Mouse (Mus musculus): ENCODE measurements around the gene Adam30. TPM values are rescaled to one million over a fixed set of nuclear protein-coding genes. Genes with fewer than 3 reads are reported as not detected.
"Not testable (repeated sequence)": the region's sequence is repeated elsewhere in the genome, so short reads cannot be mapped to it uniquely, and the experiment has no call there.

Gene Adam30
- not detected in 2 replicates for polyA plus RNA-seq (2015; fragmentation: Nextera tagmentation; extraction: Ambion mirVana)

DNA sequence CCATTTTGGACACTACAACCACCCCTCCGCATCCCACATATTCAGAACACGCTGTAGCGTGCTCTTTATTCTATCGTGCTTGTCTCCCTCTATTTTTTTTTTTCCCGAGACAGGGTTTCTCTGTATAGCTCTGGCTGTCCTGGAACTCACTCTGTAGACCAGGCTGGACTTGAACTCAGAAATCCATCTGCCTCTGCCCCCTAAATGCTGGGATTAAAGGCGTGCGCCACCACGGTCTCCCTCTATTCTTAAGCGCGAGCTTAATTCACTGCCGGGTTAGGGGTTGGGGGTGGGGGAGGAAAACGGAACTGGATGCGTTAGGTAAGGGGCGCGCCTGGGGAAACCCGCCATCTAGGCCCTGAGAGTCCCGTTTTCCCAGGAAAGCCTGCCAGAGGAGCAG lies at the start of gene Adam30:
TSS of gene Adam30 (plus strand) at position 301 of the 400 bp plus-strand sequence.
- Histone ChIP-seq H3K9ac (no peak within 1 kb of the TSS), H3K4me1 (replicated peaks) (0 out of 2 replicates have a peak, but pooled peaks cover 5% of the 10 kb centered on the region), H3K9me3 (replicated peaks) (no peaks in the 10 kb centered on the region), H3K36me3 (no peaks in the 10 kb centered on the region), H3K27ac (no peak within 1 kb of the TSS), H3K4me3 (no peak within 1 kb of the TSS), H3K4me2 (no peak within 1 kb of the TSS), H3K27me3 (no peaks in the 10 kb centered on the region)
- WGBS = 84% methylated on average over 17 of the region's 17 CpGs
- ATAC-seq (replicated peaks; ENCODE audit: insufficient number of reproducible peaks, insufficient read depth, low FRiP score, low read depth) = no peak

DNA sequence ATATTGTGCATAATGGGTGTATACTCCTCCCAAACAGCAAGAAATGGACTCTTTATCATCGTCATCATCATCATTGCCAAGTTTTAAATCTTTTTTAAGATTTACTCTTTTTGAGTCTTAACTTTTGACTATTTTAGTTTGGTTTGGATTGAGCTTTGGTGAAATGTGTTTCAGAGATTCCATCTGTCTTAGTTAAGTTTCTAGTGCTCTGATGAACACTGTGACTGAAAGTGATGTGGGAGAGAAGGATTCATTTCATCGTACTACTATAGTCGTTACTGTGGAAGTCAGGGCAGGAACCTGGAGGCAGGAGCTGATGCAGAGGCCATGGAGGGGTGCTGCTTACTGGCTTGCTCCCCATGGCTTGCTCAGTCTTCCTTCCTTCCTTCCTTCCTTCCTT lies 42.2 kb upstream of the Adam30 start:
- H3K27ac ChIP-seq = no peak overlapping the region
- H3K9me3 ChIP-seq (replicated peaks) = no peaks in the 10 kb centered on the region
- no peak overlapping the region for H3K4me2 ChIP-seq
- ATAC-seq (replicated peaks; ENCODE audit: insufficient number of reproducible peaks, insufficient read depth, low FRiP score, low read depth) = no peak
- H3K36me3 ChIP-seq = peaks cover 82% of the 10 kb centered on the region
- H3K9ac ChIP-seq = no peak overlapping the region
- WGBS = 90% methylated on average over 3 of the region's 3 CpGs
- no peaks in the 10 kb centered on the region for H3K27me3 ChIP-seq
- no peak overlapping the region for H3K4me3 ChIP-seq
- H3K4me1 ChIP-seq (replicated peaks) = no peaks in the 10 kb centered on the region

DNA sequence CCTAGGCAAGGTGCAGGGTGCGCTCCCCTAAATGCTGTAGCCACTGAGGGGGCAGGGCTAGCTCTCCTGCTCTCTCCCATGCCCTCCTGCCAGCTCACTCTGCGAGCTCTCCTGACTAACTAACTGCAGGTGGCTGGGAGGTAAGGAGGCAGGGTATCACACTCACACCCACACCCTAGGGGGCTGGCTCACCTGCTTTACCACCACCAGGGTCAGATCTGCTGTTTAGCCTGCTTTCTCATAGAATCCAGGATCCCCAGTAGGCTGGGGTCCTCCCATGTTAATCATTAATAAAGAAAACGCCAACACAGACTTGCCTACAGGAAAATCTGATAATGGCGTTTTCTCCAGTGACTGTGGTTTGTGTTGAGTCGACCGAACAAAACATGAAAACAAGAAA lies 41.1 kb upstream of the Adam30 start:
- Histone ChIP-seq H3K9me3 (replicated peaks) (no peaks in the 10 kb centered on the region), H3K27me3 (no peaks in the 10 kb centered on the region), H3K36me3 (peaks cover 84% of the 10 kb centered on the region), H3K4me2 (no peak overlapping the region), H3K4me3 (no peak overlapping the region), H3K27ac (no peak overlapping the region), H3K9ac (no peak overlapping the region), H3K4me1 (replicated peaks) (no peaks in the 10 kb centered on the region)
- WGBS = 86% methylated on average over 6 of the region's 6 CpGs
- ATAC-seq (replicated peaks; ENCODE audit: insufficient number of reproducible peaks, insufficient read depth, low FRiP score, low read depth) = no peak

DNA sequence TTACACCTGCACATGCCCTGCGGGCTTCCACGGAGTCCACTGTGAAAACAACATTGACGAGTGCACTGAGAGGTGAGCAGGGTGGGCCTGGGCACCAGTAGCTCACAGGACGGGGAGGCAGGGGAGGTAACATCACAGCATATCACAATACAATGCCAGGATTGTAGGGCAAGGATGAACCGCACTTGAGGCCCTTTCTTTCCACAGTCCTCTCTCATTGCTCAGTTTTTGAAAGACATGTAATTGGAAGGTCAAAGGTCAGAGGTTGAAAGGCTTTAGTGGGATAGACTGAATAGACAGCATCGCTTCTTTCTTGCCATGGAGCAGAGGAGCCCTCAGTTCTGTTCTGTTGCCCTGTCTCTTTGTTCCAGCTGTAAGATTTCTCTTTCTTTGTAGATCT lies 39.5 kb upstream of the Adam30 start:
- Histone ChIP-seq H3K27me3 (no peaks in the 10 kb centered on the region), H3K4me1 (replicated peaks) (peaks cover 2% of the 10 kb centered on the region; the same call in 1 of the 2 replicates), H3K9ac (no peak overlapping the region), H3K9me3 (replicated peaks) (no peaks in the 10 kb centered on the region), H3K27ac (no peak overlapping the region), H3K36me3 (peaks cover 83% of the 10 kb centered on the region), H3K4me3 (no peak overlapping the region), H3K4me2 (no peak overlapping the region)
- 84% methylated on average over 6 of the region's 6 CpGs for WGBS
- ATAC-seq (replicated peaks; ENCODE audit: insufficient number of reproducible peaks, insufficient read depth, low FRiP score, low read depth) = no peak

DNA sequence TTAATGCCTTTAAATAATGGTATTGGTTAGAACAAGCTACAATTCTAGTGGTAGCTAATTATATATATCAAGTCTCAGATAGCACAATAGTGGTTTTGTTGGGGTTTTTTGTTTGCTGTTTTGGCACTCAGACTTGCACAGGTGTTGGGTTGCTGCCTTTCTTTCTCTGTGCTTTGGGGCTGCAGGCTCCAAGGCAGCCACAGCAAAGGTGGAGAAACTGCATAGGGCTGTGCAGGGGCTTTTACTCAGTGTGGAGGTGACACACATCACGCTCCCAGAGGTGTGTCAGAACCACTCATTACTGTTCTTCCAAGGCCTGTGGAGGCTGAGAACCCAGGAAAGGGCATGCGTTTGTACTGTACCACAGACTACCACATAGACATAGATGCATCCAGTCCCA lies 32.7 kb upstream of the Adam30 start:
- no peak overlapping the region for H3K4me3 ChIP-seq
- ATAC-seq (replicated peaks; ENCODE audit: insufficient number of reproducible peaks, insufficient read depth, low FRiP score, low read depth) = no peak
- 98% methylated on average over 2 of the region's 2 CpGs for WGBS
- H3K9ac ChIP-seq = no peak overlapping the region
- no peak overlapping the region for H3K27ac ChIP-seq
- no peaks in the 10 kb centered on the region for H3K9me3 ChIP-seq (replicated peaks)
- H3K36me3 ChIP-seq = peaks cover 73% of the 10 kb centered on the region
- no peaks in the 10 kb centered on the region for H3K27me3 ChIP-seq
- peaks cover 5% of the 10 kb centered on the region for H3K4me1 ChIP-seq (replicated peaks)
- H3K4me2 ChIP-seq = no peak overlapping the region

DNA sequence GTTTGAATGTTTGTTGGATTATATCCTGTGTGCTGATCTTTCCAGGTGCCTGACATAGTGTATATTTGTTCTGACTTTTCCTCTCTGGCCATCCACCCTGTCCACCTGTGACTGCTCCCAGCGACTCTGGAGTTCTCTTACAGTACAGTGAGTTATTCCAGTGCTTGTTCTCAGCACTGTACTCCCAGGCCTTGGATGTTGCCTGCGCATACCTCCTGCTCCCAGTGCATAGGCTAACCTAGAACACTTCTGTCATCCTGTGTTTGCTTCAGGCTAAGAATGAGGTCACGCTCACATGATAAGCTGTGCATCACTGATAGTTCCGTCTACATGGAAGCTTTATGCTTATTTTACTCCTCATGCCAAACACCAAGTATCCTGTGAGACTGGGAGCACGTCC lies 31.7 kb upstream of the Adam30 start:
- no peaks in the 10 kb centered on the region for H3K27me3 ChIP-seq
- H3K9ac ChIP-seq = no peak overlapping the region
- no peak overlapping the region for H3K4me2 ChIP-seq
- H3K4me1 ChIP-seq (replicated peaks) = peaks cover 5% of the 10 kb centered on the region
- 59% methylated on average over 5 of the region's 5 CpGs for WGBS
- peaks cover 67% of the 10 kb centered on the region for H3K36me3 ChIP-seq
- ATAC-seq (replicated peaks; ENCODE audit: insufficient number of reproducible peaks, insufficient read depth, low FRiP score, low read depth) = no peak; the same call in 1 of the 2 replicates
- no peak overlapping the region for H3K27ac ChIP-seq
- H3K4me3 ChIP-seq = no peak overlapping the region
- H3K9me3 ChIP-seq (replicated peaks) = no peaks in the 10 kb centered on the region

DNA sequence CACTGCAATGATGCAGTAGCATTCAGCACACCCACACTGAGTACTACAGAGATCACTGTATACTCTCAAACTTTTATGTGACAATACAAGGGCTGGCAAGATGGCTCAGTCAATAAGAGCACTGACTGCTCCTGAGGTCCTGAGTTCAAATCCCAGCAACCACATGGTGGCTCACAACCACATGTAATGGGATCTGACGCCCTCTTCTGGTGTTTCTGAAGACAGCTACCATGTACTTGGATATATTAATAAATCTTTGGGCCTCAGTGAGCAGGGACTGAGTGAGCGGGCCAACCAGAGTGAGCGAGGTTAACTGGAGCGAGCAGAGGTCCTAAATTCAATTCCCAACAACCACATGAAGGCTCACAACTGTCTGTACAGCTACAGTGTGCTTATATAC lies 28.3 kb upstream of the Adam30 start:
- peaks cover 68% of the 10 kb centered on the region for H3K36me3 ChIP-seq
- WGBS = 89% methylated on average over 4 of the region's 4 CpGs
- H3K9me3 ChIP-seq (replicated peaks) = not testable (repeated sequence)

DNA sequence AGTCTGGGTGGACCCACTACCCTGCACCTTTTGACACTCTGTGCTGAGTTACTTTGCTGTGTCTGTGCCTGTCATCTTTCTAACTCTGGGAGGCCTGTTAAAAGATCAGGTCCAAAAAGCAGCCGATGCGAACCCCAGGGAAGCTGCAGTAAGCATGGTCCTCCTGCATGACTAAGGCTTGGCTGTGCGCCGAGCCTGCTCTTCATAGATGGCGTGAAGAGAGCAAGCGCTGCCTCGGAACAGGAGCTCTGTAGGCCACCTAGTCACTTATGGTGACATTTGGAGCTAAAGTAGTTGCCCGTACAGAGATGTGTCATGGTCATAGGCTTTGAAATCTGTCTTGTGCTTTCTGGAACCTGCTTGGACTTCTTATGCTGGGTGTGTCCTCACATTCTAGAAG lies 27.8 kb upstream of the Adam30 start:
- H3K4me3 ChIP-seq = no peak overlapping the region
- no peaks in the 10 kb centered on the region for H3K27me3 ChIP-seq
- H3K27ac ChIP-seq = no peak overlapping the region
- H3K36me3 ChIP-seq = peaks cover 73% of the 10 kb centered on the region
- H3K4me2 ChIP-seq = no peak overlapping the region
- no peak overlapping the region for H3K9ac ChIP-seq
- 86% methylated on average over 8 of the region's 8 CpGs for WGBS
- ATAC-seq (replicated peaks; ENCODE audit: insufficient number of reproducible peaks, insufficient read depth, low FRiP score, low read depth) = no peak
- no peaks in the 10 kb centered on the region for H3K9me3 ChIP-seq (replicated peaks)
- H3K4me1 ChIP-seq (replicated peaks) = no peaks in the 10 kb centered on the region

More for the DNA sequence above, 28.3 kb upstream of the Adam30 start:
- H3K4me3 ChIP-seq; H3K4me1 ChIP-seq (replicated peaks); H3K4me2 ChIP-seq; ATAC-seq (replicated peaks; ENCODE audit: insufficient number of reproducible peaks, insufficient read depth, low FRiP score, low read depth); H3K9ac ChIP-seq; H3K27ac ChIP-seq; H3K27me3 ChIP-seq: not testable (repeated sequence)

DNA sequence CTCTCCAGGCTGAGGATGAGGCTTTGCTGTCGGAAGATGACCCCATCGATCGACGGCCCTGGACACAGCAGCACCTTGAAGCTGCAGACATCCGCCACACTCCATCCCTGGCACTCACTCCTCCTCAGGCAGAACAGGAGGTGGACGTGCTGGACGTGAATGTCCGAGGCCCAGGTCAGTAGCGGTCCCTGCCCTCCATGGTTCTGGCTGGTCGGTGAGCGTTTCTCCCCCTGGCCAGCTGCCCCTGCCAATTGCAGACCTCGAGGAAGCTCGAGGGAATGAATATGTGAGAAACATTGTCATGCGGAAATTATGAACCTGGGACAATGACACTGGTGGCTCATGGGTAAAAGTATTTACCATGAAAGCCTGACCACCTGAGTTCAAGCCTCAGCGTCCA lies 19.0 kb upstream of the Adam30 start:
- Histone ChIP-seq H3K4me3 (no peak overlapping the region), H3K9me3 (replicated peaks) (no peaks in the 10 kb centered on the region), H3K9ac (no peak overlapping the region), H3K36me3 (peaks cover 95% of the 10 kb centered on the region), H3K27ac (no peak overlapping the region), H3K27me3 (no peaks in the 10 kb centered on the region), H3K4me2 (no peak overlapping the region), H3K4me1 (replicated peaks) (no peaks in the 10 kb centered on the region)
- ATAC-seq (replicated peaks; ENCODE audit: insufficient number of reproducible peaks, insufficient read depth, low FRiP score, low read depth) = no peak
- WGBS = 94% methylated on average over 15 of the region's 15 CpGs

DNA sequence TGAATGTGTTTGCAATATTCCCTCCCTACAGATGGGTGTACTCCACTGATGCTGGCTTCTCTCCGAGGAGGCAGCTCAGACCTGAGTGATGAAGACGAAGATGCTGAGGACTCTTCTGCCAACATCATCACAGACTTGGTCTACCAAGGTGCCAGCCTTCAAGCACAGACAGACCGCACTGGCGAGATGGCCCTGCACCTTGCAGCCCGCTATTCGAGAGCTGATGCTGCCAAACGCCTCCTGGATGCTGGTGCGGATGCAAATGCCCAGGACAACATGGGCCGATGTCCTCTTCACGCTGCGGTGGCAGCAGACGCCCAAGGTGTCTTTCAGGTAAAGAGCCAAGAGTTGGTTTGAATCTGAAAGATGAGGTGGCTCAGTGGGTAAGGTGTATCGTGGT lies 17.6 kb upstream of the Adam30 start:
- Histone ChIP-seq H3K27ac (no peak overlapping the region), H3K36me3 (peaks cover 95% of the 10 kb centered on the region), H3K9ac (no peak overlapping the region), H3K4me1 (replicated peaks) (no peaks in the 10 kb centered on the region), H3K4me2 (no peak overlapping the region), H3K27me3 (no peaks in the 10 kb centered on the region), H3K4me3 (no peak overlapping the region), H3K9me3 (replicated peaks) (no peaks in the 10 kb centered on the region)
- 94% methylated on average over 13 of the region's 13 CpGs for WGBS
- no peak for ATAC-seq (replicated peaks; ENCODE audit: insufficient number of reproducible peaks, insufficient read depth, low FRiP score, low read depth)

DNA sequence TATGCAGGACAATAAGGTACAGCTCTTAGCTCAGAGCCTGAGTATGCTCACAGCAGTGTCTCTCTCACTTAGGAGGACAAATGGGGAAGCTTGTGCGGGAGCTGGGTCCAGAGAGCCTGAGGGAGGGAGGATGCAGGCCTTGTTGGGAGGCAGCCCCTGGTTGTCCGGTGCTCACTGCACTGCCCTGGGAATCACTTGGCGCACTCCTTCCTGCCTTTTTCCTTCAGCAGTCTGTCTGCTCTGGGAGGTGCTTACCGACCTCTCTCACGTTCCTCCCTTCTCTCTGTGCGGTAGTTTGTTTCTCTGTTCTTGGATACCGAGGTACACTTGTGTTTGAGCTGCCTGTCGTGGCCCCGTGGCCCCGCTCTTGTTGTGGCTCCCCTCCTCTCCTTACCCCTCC lies 15.2 kb upstream of the Adam30 start:
- no peaks in the 10 kb centered on the region for H3K27me3 ChIP-seq
- peaks cover 88% of the 10 kb centered on the region for H3K36me3 ChIP-seq
- H3K27ac ChIP-seq = no peak overlapping the region
- ATAC-seq (replicated peaks; ENCODE audit: insufficient number of reproducible peaks, insufficient read depth, low FRiP score, low read depth) = no peak
- WGBS = 88% methylated on average over 10 of the region's 10 CpGs
- H3K4me1 ChIP-seq (replicated peaks) = no peaks in the 10 kb centered on the region
- H3K9ac ChIP-seq = no peak overlapping the region
- no peak overlapping the region for H3K4me3 ChIP-seq
- no peak overlapping the region for H3K4me2 ChIP-seq
- no peaks in the 10 kb centered on the region for H3K9me3 ChIP-seq (replicated peaks)

DNA sequence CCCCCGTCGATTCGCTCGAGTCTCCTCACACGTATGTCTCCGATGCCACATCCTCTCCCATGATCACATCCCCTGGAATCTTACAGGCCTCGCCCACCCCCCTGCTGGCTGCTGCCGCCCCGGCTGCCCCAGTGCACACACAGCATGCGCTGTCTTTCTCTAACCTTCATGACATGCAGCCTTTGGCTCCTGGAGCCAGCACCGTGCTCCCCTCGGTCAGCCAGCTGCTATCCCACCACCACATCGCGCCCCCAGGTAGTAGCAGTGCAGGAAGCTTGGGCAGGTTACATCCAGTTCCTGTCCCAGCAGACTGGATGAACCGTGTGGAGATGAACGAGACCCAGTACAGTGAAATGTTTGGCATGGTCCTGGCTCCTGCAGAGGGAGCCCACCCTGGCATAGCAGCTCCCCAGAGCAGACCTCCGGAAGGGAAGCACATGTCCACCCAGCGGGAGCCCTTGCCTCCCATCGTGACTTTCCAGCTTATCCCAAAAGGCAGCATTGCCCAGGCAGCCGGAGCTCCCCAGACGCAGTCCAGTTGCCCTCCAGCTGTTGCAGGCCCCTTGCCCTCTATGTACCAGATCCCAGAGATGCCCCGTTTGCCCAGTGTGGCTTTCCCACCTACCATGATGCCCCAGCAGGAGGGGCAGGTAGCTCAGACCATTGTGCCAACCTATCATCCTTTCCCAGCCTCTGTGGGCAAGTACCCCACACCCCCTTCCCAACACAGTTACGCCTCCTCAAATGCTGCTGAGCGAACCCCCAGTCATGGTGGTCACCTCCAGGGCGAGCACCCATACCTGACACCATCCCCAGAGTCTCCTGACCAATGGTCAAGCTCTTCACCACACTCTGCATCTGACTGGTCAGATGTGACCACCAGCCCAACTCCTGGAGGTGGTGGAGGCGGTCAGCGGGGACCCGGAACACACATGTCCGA lies 13.7 kb upstream of the Adam30 start:
- no peaks in the 10 kb centered on the region for H3K9me3 ChIP-seq (replicated peaks)
- no peak overlapping the region for H3K9ac ChIP-seq
- H3K4me2 ChIP-seq = no peak overlapping the region
- H3K4me1 ChIP-seq (replicated peaks) = no peaks in the 10 kb centered on the region
- ATAC-seq (replicated peaks; ENCODE audit: insufficient number of reproducible peaks, insufficient read depth, low FRiP score, low read depth) = no peak
- peaks cover 77% of the 10 kb centered on the region for H3K36me3 ChIP-seq
- 91% methylated on average over 29 of the region's 29 CpGs for WGBS
- no peak overlapping the region for H3K4me3 ChIP-seq
- no peaks in the 10 kb centered on the region for H3K27me3 ChIP-seq
- H3K27ac ChIP-seq = no peak overlapping the region
